Comparison of ENCODE assay signal across 16 mouse cellular contexts in the genomic region with DNA sequence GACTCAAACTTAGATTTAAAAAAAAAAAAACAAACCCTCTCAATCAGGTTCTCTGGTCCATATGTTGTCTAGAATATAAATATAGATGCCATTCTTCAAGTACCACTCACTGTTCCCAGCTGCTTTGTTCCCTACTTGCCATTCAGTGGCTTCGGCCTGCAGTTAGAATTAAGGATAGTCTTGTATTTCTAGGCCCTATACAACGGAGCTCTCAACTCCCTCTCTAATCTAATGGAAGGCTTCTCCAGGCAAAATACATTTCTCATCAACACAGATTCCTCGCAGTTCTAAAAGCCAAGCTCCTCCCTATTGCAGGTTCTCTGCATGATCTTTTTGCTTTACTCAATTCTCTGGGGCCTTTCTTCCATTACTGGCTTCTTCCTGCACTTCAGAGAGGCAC. TPM values are rescaled to one million over a fixed set of nuclear protein-coding genes. Genes with fewer than 3 reads are reported as not detected.
DNase-seq lines count a peak whose midpoint lies in the region; ATAC-seq lines count a peak whose summit lies in the region.
"Had no signal": no experiment of that assay in that cellular context is flagged by ENCODE, and none has a peak within 500 bp of the region (broad histone marks: within the 10 kb centered on the region; RNA-seq: fewer than 3 reads in every experiment).

No protein-coding gene starts in this region.

- H3K27me3 ChIP-seq in hindbrain, embryonic 14.5 days (ENCODE audit: control insufficient read depth, insufficient read depth, low read length), result no peaks in the 10 kb centered on the region
- H3K27me3 ChIP-seq in hindbrain, embryonic 12.5 days, result no peaks in the 10 kb centered on the region
- H3K27me3 ChIP-seq in neural tube, embryonic 12.5 days (replicated peaks), result no peaks in the 10 kb centered on the region
- H3K27me3 ChIP-seq in liver, embryonic 13.5 days, result no peaks in the 10 kb centered on the region
- H3K27me3 ChIP-seq: embryonic facial prominence, embryonic 15.5 days; forebrain, embryonic 12.5 days; heart, embryonic 12.5 days had no signal

- no peaks in the 10 kb centered on the region for H3K36me3 ChIP-seq in hindbrain, embryonic 14.5 days (replicated peaks; ENCODE audit: control insufficient read depth, insufficient read depth)
- H3K36me3 ChIP-seq in hindbrain, embryonic 12.5 days, result no peaks in the 10 kb centered on the region
- no peaks in the 10 kb centered on the region for H3K36me3 ChIP-seq in neural tube, embryonic 12.5 days
- H3K36me3 ChIP-seq in liver, embryonic 13.5 days, result peaks cover 9% of the 10 kb centered on the region; the same call in 1 of the 2 replicates
- H3K36me3 ChIP-seq: embryonic facial prominence, embryonic 15.5 days; forebrain, embryonic 12.5 days; heart, embryonic 12.5 days had no signal

- 72% methylated on average over 3 of the region's 3 CpGs for WGBS in hindbrain, embryonic 14.5 days
- whole genome bisulfite sequencing in hindbrain, embryonic 12.5 days, result 80% methylated on average over 3 of the region's 3 CpGs
- 85% methylated on average over 3 of the region's 3 CpGs for WGBS in neural tube, embryonic 12.5 days
- 75% methylated on average over 3 of the region's 3 CpGs for WGBS in liver, embryonic 13.5 days (ENCODE audit: insufficient replicate concordance)

- ATAC-seq in hindbrain, embryonic 14.5 days (ENCODE audit: low FRiP score), result no peak
- no peak for ATAC-seq in hindbrain, embryonic 12.5 days (ENCODE audit: low FRiP score)
- ATAC-seq in neural tube, embryonic 12.5 days (ENCODE audit: low FRiP score, low read depth), result no peak
- no peak for ATAC-seq in liver, embryonic 13.5 days (ENCODE audit: low read depth)
- no peak for ATAC-seq in cerebellum, adult (ENCODE audit: insufficient number of reproducible peaks, low FRiP score, low TSS enrichment)
- ATAC-seq: lung, postnatal 0 days had no signal

- peaks cover 13% of the 10 kb centered on the region for H3K4me1 ChIP-seq in hindbrain, embryonic 14.5 days (replicated peaks; ENCODE audit: control insufficient read depth, insufficient read depth, low read length)
- peaks cover 10% of the 10 kb centered on the region for H3K4me1 ChIP-seq in hindbrain, embryonic 12.5 days
- H3K4me1 ChIP-seq in neural tube, embryonic 12.5 days, result peaks cover 9% of the 10 kb centered on the region; the same call in 1 of the 2 replicates
- H3K4me1 ChIP-seq in liver, embryonic 13.5 days (replicated peaks), result peaks cover 81% of the 10 kb centered on the region
- H3K4me1 ChIP-seq: embryonic facial prominence, embryonic 15.5 days had no signal

- no peak overlapping the region for H3K9ac ChIP-seq in hindbrain, embryonic 14.5 days
- no peak overlapping the region for H3K9ac ChIP-seq in hindbrain, embryonic 12.5 days
- H3K9ac ChIP-seq in neural tube, embryonic 12.5 days, result no peak overlapping the region
- peak overlapping the region; percentile 83 for H3K9ac ChIP-seq in liver, embryonic 13.5 days
- H3K9ac ChIP-seq: heart, embryonic 12.5 days had no signal

- 0 out of 2 replicates have a peak overlapping the region, but pooled peaks have one; percentile 61 for H3K4me2 ChIP-seq in hindbrain, embryonic 14.5 days (replicated peaks)
- H3K4me2 ChIP-seq in hindbrain, embryonic 12.5 days (replicated peaks), result no peak overlapping the region
- H3K4me2 ChIP-seq in neural tube, embryonic 12.5 days (replicated peaks), result peak overlapping the region; percentile 9; the same call in 1 of the 2 replicates
- H3K4me2 ChIP-seq in liver, embryonic 13.5 days, result peak overlapping the region; percentile 79

- H3K4me3 ChIP-seq in hindbrain, embryonic 14.5 days (replicated peaks; ENCODE audit: low read length), result no peak overlapping the region
- H3K4me3 ChIP-seq in hindbrain, embryonic 12.5 days, result no peak overlapping the region
- no peak overlapping the region for H3K4me3 ChIP-seq in neural tube, embryonic 12.5 days
- peak overlapping the region; percentile 95 for H3K4me3 ChIP-seq in liver, embryonic 13.5 days (replicated peaks)

- H3K9me3 ChIP-seq in hindbrain, embryonic 14.5 days (ENCODE audit: control insufficient read depth, low read length), result no peaks in the 10 kb centered on the region
- H3K9me3 ChIP-seq in hindbrain, embryonic 12.5 days (replicated peaks), result no peaks in the 10 kb centered on the region
- no peaks in the 10 kb centered on the region for H3K9me3 ChIP-seq in neural tube, embryonic 12.5 days
- no peaks in the 10 kb centered on the region for H3K9me3 ChIP-seq in liver, embryonic 13.5 days (replicated peaks)
- H3K9me3 ChIP-seq: embryonic facial prominence, embryonic 15.5 days; forebrain, embryonic 12.5 days; heart, embryonic 12.5 days had no signal

- DNase-seq in hindbrain, embryonic 14.5 days (ENCODE audit: low spot score), result no peak
- no peak for DNase-seq in neural tube, embryonic 10.5 days (ENCODE audit: extremely low spot score, low spot score)
- DNase-seq in liver, embryonic 13.5 days, result no peak
- no peak for DNase-seq in lung, postnatal 14 days
- DNase-seq: cerebellum, adult 9-11 months; gastrocnemius, postnatal 36 days; kidney, adult 11 months; kidney, postnatal 10 days; retina, postnatal 1 day had no signal

- no peak overlapping the region for H3K27ac ChIP-seq in hindbrain, embryonic 14.5 days
- H3K27ac ChIP-seq in hindbrain, embryonic 12.5 days, result no peak overlapping the region
- no peak overlapping the region for H3K27ac ChIP-seq in neural tube, embryonic 12.5 days
- H3K27ac ChIP-seq in liver, embryonic 13.5 days, result peak overlapping the region; percentile 96
- H3K27ac ChIP-seq: embryonic facial prominence, embryonic 15.5 days; forebrain, embryonic 12.5 days had no signal

RNA-seq across cellular contexts. Expression of gene Dennd4a, which starts 1.3 kb away (rescaled TPM):
- polyA plus RNA-seq in hindbrain, embryonic 14.5 days (2014; fragmentation: Nextera tagmentation; extraction: Ambion mirVana), result 12.4 and 12.7 TPM in 2 replicates
- 10.3 and 12.8 TPM in 2 replicates for polyA plus RNA-seq in hindbrain, embryonic 12.5 days (2016; fragmentation: Nextera tagmentation; extraction: Ambion mirVana)
- polyA plus RNA-seq in neural tube, embryonic 12.5 days (2016; fragmentation: Nextera tagmentation; extraction: Ambion mirVana), result 10.6 and 11.0 TPM in 2 replicates
- polyA plus RNA-seq in liver, embryonic 13.5 days (2015; fragmentation: Nextera tagmentation; extraction: Ambion mirVana), result 24.1 and 27.0 TPM in 2 replicates
